Mouse (Mus musculus) myocyte (in vitro differentiated cells): ENCODE measurements around the gene Prim1.

Experiments used
- E2F4 ChIP-seq: IDR thresholded peaks from one replicate; pipeline ENCODE4 v1.6.1; 2011; ENCODE audit warnings: mild to moderate bottlenecking, control low read depth, moderate library complexity; ENCODE audit not compliant: insufficient read depth
- MAX ChIP-seq: IDR thresholded peaks from one replicate; pipeline ENCODE4 v1.6.1; 2011; ENCODE audit warnings: low read depth, mild to moderate bottlenecking, control low read depth
- MYOD1 ChIP-seq, 3 experiments: IDR thresholded peaks; one replicate each; pipeline ENCODE4 v1.6.1; 2011; ENCODE audit warnings: control low read depth in 2 of 3, low read depth in 2 of 3, mild to moderate bottlenecking in 2 of 3, moderate library complexity in 1 of 3; ENCODE audit not compliant: insufficient read length in 2 of 3, control insufficient read depth in 1 of 3
- POLR2A ChIP-seq: IDR thresholded peaks from one replicate; pipeline ENCODE4 v1.6.1; 2011; ENCODE audit warnings: low read depth, mild to moderate bottlenecking, control low read depth, moderate library complexity; ENCODE audit not compliant: insufficient read length
- TCF12 ChIP-seq: IDR thresholded peaks from one replicate; pipeline ENCODE4 v1.6.1; 2011; ENCODE audit warnings: mild to moderate bottlenecking, control low read depth; ENCODE audit not compliant: poor library complexity, insufficient read depth, severe bottlenecking
- USF1 ChIP-seq: IDR thresholded peaks from one replicate; pipeline ENCODE4 v1.6.1; 2011; ENCODE audit warnings: low read depth, mild to moderate bottlenecking, control low read depth, moderate library complexity

DNA sequence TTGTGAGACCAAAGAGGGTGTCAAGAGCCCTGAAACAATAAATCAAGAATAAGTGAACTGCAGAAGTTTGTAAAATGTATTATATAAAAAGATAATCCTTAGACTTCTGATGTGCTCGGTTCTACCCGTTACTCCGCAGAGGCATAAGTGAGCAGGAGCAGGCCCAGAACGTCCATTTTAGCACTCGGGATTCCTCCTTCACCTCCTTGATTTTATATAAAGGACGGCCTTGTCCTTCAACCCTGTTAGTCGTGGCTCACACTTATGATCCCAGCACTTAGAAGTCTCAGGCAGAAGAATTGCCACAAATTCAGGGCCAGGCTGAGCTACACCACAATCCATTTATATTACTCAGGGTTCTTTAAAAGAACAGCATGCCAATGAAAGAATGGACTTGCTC lies 15.0 kb downstream of the Prim1 start:
- no peak for TF ChIP-seq POLR2A
- TF ChIP-seq USF1: no peak
- TF ChIP-seq MAX: no peak
- TF ChIP-seq E2F4: no peak
- no peak for TF ChIP-seq TCF12
- no peak for TF ChIP-seq MYOD1 (IDR thresholded peaks at IDR 0.05; ENCODE audit: control insufficient read depth in 1 of 3, insufficient read length in 2 of 3, low read depth in 2 of 3)
